Mouse (Mus musculus): ENCODE measurements around the gene Ripor1. TPM values are rescaled to one million over a fixed set of nuclear protein-coding genes. Genes with fewer than 3 reads are reported as not detected.
A peak's percentile ranks its signal among the peaks of the same experiment; 100 is the strongest.

Ripor1 gene
- total RNA-seq, 2 experiments from 2014 or later = 88.7 to 94.8 TPM

- Histone ChIP-seq H3K27ac (no peak overlapping the region), H3K4me3 (no peak overlapping the region)
- no peak for DNase-seq (ENCODE audit: low spot score in 2 of 2)
- TF ChIP-seq CTCF (conservative IDR thresholded peaks at IDR 0.05) = no peak
Observed at GRCm38 (mm10) chr8:105609771-105610170, 4.7 kb downstream of the Ripor1 start.

GRCm38 (mm10) chr8:105611836-105612235 lies 6.8 kb downstream of the Ripor1 start:
- no peak for TF ChIP-seq CTCF (conservative IDR thresholded peaks at IDR 0.05)
- Histone ChIP-seq H3K4me3 (no peak overlapping the region), H3K27ac (peak overlapping the region; percentile 75; the same call in 1 of the 2 replicates)
- no peak for DNase-seq (ENCODE audit: low spot score in 2 of 2)

DNA sequence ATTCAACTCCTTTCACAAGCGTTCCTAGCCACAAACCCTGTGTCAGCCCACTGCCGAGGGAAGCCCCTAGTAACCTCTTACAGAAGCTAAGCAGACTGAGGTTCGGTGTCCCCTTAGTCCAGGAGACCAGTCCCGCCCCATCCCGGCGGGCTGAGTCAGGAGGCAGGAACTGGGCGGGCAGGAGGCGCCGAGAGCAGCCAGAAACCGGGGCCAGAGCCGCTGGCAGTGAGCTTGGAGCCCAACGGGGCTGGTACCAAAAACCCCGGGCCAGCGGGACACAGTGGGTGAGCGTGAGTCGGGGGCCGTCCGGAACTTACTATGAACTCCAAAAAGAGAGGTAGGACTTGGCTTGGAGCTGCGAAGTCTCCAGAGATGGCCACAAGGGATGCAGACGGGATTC lies 8.0 kb downstream of the Ripor1 start:
- TF ChIP-seq CTCF (conservative IDR thresholded peaks at IDR 0.05) = no peak
- H3K4me3 ChIP-seq = peak overlapping the region; percentile 54
- H3K27ac ChIP-seq = peak overlapping the region; percentile 75
- DNase-seq (ENCODE audit: low spot score in 2 of 2) = no peak

DNA sequence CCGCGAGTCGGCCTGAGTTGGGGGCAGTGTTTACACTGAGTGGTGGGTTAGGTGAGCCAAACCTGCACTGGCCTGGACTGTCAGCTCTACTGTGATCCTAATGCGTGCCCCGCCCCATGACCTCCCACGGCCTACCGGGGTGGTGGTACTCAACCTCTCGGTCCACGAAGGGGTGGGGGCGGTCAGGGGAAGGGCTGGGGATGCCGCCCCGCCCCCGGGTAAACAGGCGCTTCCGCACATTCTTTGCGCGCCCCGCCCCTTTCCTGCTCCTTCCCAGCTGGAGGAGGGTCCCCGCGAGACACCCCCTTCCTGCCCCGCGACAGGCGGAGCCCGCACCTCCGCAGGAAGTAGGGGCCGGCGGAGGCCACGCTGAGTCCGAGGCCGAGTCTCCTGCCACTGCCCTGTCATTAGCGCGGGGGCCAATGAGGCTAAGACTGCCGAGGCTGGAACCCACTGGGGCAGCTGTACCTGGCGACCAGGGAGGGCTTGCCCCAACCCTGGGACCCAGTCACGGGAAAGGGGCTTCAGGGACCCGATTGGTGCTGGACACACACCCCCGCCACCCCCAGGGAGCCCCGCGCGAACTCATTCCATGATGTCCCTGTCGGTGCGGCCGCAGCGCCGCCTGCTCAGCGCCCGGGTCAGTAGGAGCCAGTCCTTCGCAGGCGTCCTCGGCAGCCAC lies 8.9 kb downstream of the Ripor1 start:
- TF ChIP-seq CTCF (conservative IDR thresholded peaks at IDR 0.05) = no peak
- DNase-seq (ENCODE audit: low spot score in 2 of 2) = peak in 1 of 2 experiments; percentile 20
- peak overlapping the region; percentile 75 for H3K27ac ChIP-seq
- peak overlapping the region; percentile 54 for H3K4me3 ChIP-seq

DNA sequence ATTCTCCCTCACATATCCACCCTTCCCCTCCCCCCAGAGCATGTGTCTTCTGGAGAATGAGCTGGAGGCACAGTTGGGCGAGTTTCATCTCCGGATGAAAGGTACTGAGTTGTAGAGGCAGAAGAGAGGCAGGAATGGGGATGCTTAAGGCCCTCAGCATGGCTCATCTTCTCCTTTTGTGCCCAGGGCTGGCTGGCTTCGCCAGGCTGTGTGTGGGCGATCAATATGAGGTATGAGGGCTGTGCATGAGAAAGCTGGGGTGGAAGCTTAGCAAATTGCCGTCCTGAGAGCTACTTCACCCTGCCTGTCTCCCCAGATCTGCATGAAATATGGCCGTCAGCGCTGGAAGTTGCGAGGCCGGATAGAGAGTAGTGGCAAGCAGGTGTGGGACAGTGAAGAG lies 10.9 kb downstream of the Ripor1 start:
- peak overlapping the region; percentile 75 for H3K27ac ChIP-seq
- TF ChIP-seq CTCF (conservative IDR thresholded peaks at IDR 0.05) = no peak
- DNase-seq (ENCODE audit: low spot score in 2 of 2) = peak in 1 of 2 experiments; percentile 57
- no peak overlapping the region for H3K4me3 ChIP-seq

GRCm38 (mm10) chr8:105617451-105618278 lies 12.6 kb downstream of the Ripor1 start:
- TF ChIP-seq CTCF (conservative IDR thresholded peaks at IDR 0.05) = no peak
- Histone ChIP-seq H3K27ac (peak overlapping the region; percentile 75), H3K4me3 (no peak overlapping the region)
- DNase-seq (ENCODE audit: low spot score in 2 of 2) = no peak

- no peak for DNase-seq (ENCODE audit: low spot score in 2 of 2)
- peak overlapping the region; percentile 7; the same call in 1 of the 2 replicates for H3K27ac ChIP-seq
- no peak for TF ChIP-seq CTCF (conservative IDR thresholded peaks at IDR 0.05)
- H3K4me3 ChIP-seq = no peak overlapping the region
Observed at GRCm38 (mm10) chr8:105618279-105618634, 13.2 kb downstream of the Ripor1 start.

DNA sequence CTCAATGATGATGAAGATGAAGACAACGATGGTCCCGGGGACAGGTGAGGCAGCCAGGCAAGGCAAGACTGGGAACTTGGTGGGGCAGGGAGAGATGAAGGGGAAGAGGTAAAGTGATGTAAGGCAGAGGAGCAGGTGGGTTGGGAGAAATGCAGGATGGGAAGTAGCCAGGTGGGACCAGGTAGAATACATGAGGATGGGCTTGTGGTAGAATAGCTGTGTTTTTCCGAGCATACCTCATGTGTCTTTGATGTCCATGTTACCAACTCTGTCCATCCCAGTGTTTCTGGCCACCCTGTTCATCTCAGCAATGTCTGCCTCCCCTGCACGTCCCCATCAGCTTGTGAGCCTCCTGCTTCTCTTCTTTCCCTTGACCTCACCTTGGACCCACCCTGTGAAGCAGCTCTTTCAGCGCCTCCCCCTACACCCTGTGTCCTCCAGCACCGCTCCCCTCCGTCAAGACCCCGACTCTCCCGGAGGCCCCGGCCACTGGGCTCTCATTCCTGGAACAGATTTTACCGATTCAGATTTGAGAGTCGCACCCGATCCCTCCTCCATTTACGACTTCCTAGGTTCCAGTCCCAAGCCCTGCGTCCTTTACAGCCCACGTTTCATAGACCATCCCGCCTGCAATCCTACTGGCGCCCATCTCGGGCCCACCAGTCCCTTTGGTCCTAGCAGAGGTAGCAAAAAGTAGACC lies 14.0 kb downstream of the Ripor1 start:
- H3K4me3 ChIP-seq = no peak overlapping the region
- TF ChIP-seq CTCF (conservative IDR thresholded peaks at IDR 0.05) = no peak
- no peak for DNase-seq (ENCODE audit: low spot score in 2 of 2)
- H3K27ac ChIP-seq = peak overlapping the region; percentile 83; the same call in 1 of the 2 replicates

- no peak overlapping the region for H3K4me3 ChIP-seq
- no peak for TF ChIP-seq CTCF (conservative IDR thresholded peaks at IDR 0.05)
- peak overlapping the region; percentile 83 for H3K27ac ChIP-seq
- DNase-seq (ENCODE audit: low spot score in 2 of 2) = no peak
Observed at GRCm38 (mm10) chr8:105620211-105620610, 15.2 kb downstream of the Ripor1 start.

DNA sequence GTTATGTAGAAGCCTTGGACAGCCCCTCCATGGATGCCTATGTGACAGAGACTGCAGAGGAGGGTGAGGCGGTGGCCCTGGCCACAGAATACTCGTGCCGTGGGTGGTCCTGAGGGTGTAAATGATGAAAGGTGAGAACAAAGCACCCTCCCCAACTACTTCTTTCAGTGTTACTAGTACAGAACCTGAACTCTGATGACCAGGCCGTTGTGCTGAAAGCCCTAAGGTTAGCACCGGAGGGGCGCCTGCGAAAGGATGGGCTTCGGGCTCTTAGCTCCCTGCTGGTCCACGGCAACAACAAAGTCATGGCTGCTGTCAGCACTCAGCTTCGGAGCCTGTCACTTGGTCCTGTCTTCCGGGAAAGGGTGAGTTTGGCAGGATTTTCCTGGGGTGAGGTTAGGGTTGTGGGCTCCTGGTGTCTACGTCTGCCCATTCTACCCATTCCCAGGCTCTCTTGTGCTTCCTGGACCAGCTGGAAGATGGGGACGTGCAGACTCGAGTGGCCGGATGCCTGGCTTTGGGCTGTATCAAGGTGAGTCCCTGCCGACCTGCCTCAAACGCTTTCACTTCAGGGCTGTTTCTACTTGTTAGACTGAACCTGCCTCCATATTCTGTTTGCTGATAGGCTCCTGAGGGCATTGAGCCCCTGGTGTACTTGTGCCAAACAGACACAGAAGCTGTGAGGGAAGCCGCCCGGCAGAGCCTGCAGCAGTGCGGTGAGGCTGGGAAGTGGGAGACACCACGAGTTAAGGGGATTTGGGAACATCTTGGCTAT lies 16.1 kb downstream of the Ripor1 start:
- DNase-seq (ENCODE audit: low spot score in 2 of 2) = no peak
- H3K4me3 ChIP-seq = no peak overlapping the region
- H3K27ac ChIP-seq = peak overlapping the region; percentile 83
- no peak for TF ChIP-seq CTCF (conservative IDR thresholded peaks at IDR 0.05)

- H3K4me3 ChIP-seq = no peak overlapping the region
- H3K27ac ChIP-seq = peak overlapping the region; percentile 83
- no peak for DNase-seq (ENCODE audit: low spot score in 2 of 2)
- TF ChIP-seq CTCF (conservative IDR thresholded peaks at IDR 0.05) = no peak
Observed at GRCm38 (mm10) chr8:105621841-105622240, 16.8 kb downstream of the Ripor1 start.

DNA sequence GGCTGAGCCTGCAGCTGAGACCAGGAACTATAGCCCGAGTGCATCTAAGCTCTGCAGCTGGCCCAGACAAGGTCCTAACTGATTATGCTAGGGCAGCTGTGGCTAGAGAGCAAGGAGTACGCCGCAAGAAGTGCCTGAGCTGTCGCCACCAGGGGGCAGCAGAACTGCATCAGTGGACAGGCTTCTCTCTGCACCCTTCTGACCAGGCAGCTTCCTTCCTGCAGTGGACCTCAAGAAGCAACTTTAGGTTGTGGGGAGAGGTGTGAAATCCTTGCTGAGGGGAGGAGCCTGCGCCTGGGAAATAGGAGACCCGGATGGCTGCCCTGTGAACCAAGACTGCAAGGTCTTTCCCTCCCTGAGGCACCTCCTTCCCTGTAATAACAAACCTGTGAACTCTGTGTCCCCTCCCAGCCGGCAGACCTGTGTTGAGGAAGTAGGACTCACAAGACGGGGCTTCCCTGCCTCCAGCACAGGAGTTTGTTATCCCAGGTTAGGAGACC lies 17.4 kb downstream of the Ripor1 start:
- Histone ChIP-seq H3K27ac (peak overlapping the region; percentile 83), H3K4me3 (no peak overlapping the region)
- DNase-seq (ENCODE audit: low spot score in 2 of 2) = peak; percentile 90 to 94
- peak; percentile 98 for TF ChIP-seq CTCF (conservative IDR thresholded peaks at IDR 0.05)
